Mouse (Mus musculus) intestine, embryonic 16.5 days (tissue): Measurements from ENCODE around the gene Zfp692. TPM values are rescaled to one million over a fixed set of nuclear protein-coding genes. Genes with fewer than 3 reads are reported as not detected.

Experiments used
- ATAC-seq: fragments of 200-750 bp; cut with Nextera tagmentation; 2 replicates; pipeline ENCODE4 v1.8.0; 2017; ENCODE audit warnings: moderate TSS enrichment, moderate library complexity
- H3K27ac ChIP-seq: fragments of 300-500 bp; sonication (generic); 2 replicates; pipeline ENCODE4 v1.5.1; 2014; ENCODE audit warnings: mild to moderate bottlenecking, low read length
- H3K27me3 ChIP-seq: fragments of 300-500 bp; sonication (generic); replicated peaks from 2 replicates; pipeline ENCODE4 v1.6.1; 2014; ENCODE audit warnings: low read length, control low read depth, mixed read lengths; ENCODE audit not compliant: control insufficient read depth, insufficient read depth
- H3K36me3 ChIP-seq: fragments of 300-500 bp; sonication (generic); 2 replicates; pipeline ENCODE4 v1.6.1; 2014; ENCODE audit warnings: low read length, control low read depth; ENCODE audit not compliant: control insufficient read depth, insufficient read depth
- H3K4me1 ChIP-seq: fragments of 300-500 bp; sonication (generic); 2 replicates; pipeline ENCODE4 v1.6.1; 2014; ENCODE audit warnings: low read length, control low read depth, mixed read lengths; ENCODE audit not compliant: control insufficient read depth, insufficient read depth
- H3K4me2 ChIP-seq: fragments of 300-500 bp; sonication (generic); 2 replicates; pipeline ENCODE4 v1.6.1; 2014; ENCODE audit warnings: low read depth, low read length, control low read depth
- H3K4me3 ChIP-seq: fragments of 300-500 bp; sonication (generic); 2 replicates; pipeline ENCODE4 v1.5.1; 2014; ENCODE audit warnings: mild to moderate bottlenecking, low read length
- H3K9ac ChIP-seq: fragments of 300-500 bp; sonication (generic); 2 replicates; pipeline ENCODE4 v1.6.1; 2014; ENCODE audit warnings: low read depth, low read length
- H3K9me3 ChIP-seq: fragments of 300-500 bp; sonication (generic); 2 replicates; pipeline ENCODE4 v1.6.1; 2016; ENCODE audit warnings: low read length, control low read depth; ENCODE audit not compliant: control insufficient read depth
- WGBS: fragments of 180-500 bp; shearing (Covaris S2); extraction: QIAGEN DNeasy Blood & Tissue Kit; methylation state at CpG from one replicate; pipeline ENCODE4 v1.1.7; 2014; 5-methylcytosine and 5-hydroxymethylcytosine counted together
- polyA plus RNA-seq: library from polyadenylated mRNA; unstranded; fragments of >200 nt; fragmentation: Nextera tagmentation; extraction: Ambion mirVana; gene quantifications from 2 replicates; pipeline ENCODE4 v1.2.1, GENCODE M21; 2015

Gene Zfp692
- polyA plus RNA-seq, 1 experiment from 2014 or later, result 22.0 TPM

- H3K9ac ChIP-seq, result no peak overlapping the region
- H3K36me3 ChIP-seq, result peaks cover 21% of the 10 kb centered on the region
- ATAC-seq, result no peak
- WGBS, result 72% methylated on average over 3 of the region's 3 CpGs
- H3K9me3 ChIP-seq, result no peaks in the 10 kb centered on the region
- H3K4me3 ChIP-seq, result no peak overlapping the region
- peaks cover 16% of the 10 kb centered on the region for H3K4me1 ChIP-seq
- H3K27me3 ChIP-seq, result no peaks in the 10 kb centered on the region
- no peak overlapping the region for H3K4me2 ChIP-seq
- H3K27ac ChIP-seq, result no peak overlapping the region
Observed at GRCm38 (mm10) chr11:58334746-58335145, 27.9 kb downstream of the Zfp692 start.

- Histone ChIP-seq H3K27me3 (no peaks in the 10 kb centered on the region), H3K9me3 (no peaks in the 10 kb centered on the region), H3K4me3 (no peak overlapping the region), H3K4me2 (no peak overlapping the region), H3K4me1 (no peaks in the 10 kb centered on the region), H3K36me3 (peaks cover 10% of the 10 kb centered on the region), H3K27ac (no peak overlapping the region), H3K9ac (no peak overlapping the region)
- ATAC-seq, result no peak
- 79% methylated on average over 4 of the region's 4 CpGs for WGBS
Observed at GRCm38 (mm10) chr11:58346745-58347144, 39.9 kb downstream of the Zfp692 start.

- Histone ChIP-seq H3K4me1 (no peaks in the 10 kb centered on the region; the same call in 1 of the 2 replicates), H3K4me3 (no peak overlapping the region), H3K9ac (no peak overlapping the region), H3K27me3 (no peaks in the 10 kb centered on the region), H3K9me3 (no peaks in the 10 kb centered on the region), H3K36me3 (peaks cover 4% of the 10 kb centered on the region), H3K27ac (no peak overlapping the region), H3K4me2 (no peak overlapping the region)
- WGBS, result 84% methylated on average over 4 of the region's 4 CpGs
- ATAC-seq, result no peak
Observed at GRCm38 (mm10) chr11:58350628-58351027, 43.8 kb downstream of the Zfp692 start.

GRCm38 (mm10) chr11:58351179-58351578, 44.3 kb downstream of the Zfp692 start:
- WGBS, result 71% methylated on average over 5 of the region's 5 CpGs
- Histone ChIP-seq H3K36me3 (no peaks in the 10 kb centered on the region), H3K27ac (no peak overlapping the region), H3K4me3 (no peak overlapping the region), H3K27me3 (no peaks in the 10 kb centered on the region), H3K4me1 (no peaks in the 10 kb centered on the region; the same call in 1 of the 2 replicates), H3K4me2 (no peak overlapping the region), H3K9me3 (no peaks in the 10 kb centered on the region), H3K9ac (no peak overlapping the region)
- no peak for ATAC-seq

GRCm38 (mm10) chr11:58352681-58353548, 46.0 kb downstream of the Zfp692 start:
- Histone ChIP-seq H3K27ac (peak overlapping the region; percentile 54), H3K4me2 (no peak overlapping the region), H3K36me3 (no peaks in the 10 kb centered on the region), H3K27me3 (no peaks in the 10 kb centered on the region), H3K9ac (no peak overlapping the region), H3K4me3 (no peak overlapping the region), H3K9me3 (no peaks in the 10 kb centered on the region), H3K4me1 (peaks cover 5% of the 10 kb centered on the region; the same call in 1 of the 2 replicates)
- ATAC-seq, result peak; percentile 96
- WGBS, result 36% methylated on average over 7 of the region's 7 CpGs

GRCm38 (mm10) chr11:58353709-58354108, 46.8 kb downstream of the Zfp692 start:
- Histone ChIP-seq H3K4me1 (peaks cover 9% of the 10 kb centered on the region; the same call in 1 of the 2 replicates), H3K4me3 (no peak overlapping the region), H3K9me3 (no peaks in the 10 kb centered on the region), H3K4me2 (no peak overlapping the region), H3K27ac (no peak overlapping the region; the same call in 1 of the 2 replicates), H3K9ac (no peak overlapping the region), H3K27me3 (no peaks in the 10 kb centered on the region), H3K36me3 (no peaks in the 10 kb centered on the region)
- ATAC-seq, result no peak
- WGBS, result 62% methylated on average over 3 of the region's 3 CpGs

GRCm38 (mm10) chr11:58354476-58354875, 47.6 kb downstream of the Zfp692 start:
- Histone ChIP-seq H3K27ac (no peak overlapping the region), H3K9ac (no peak overlapping the region), H3K4me2 (no peak overlapping the region), H3K9me3 (no peaks in the 10 kb centered on the region), H3K4me1 (peaks cover 11% of the 10 kb centered on the region; the same call in 1 of the 2 replicates), H3K36me3 (no peaks in the 10 kb centered on the region), H3K4me3 (no peak overlapping the region), H3K27me3 (no peaks in the 10 kb centered on the region)
- no peak for ATAC-seq
- WGBS, result 47% methylated on average over 10 of the region's 10 CpGs

GRCm38 (mm10) chr11:58354927-58355326, 48.1 kb downstream of the Zfp692 start:
- ATAC-seq, result no peak
- H3K27me3 ChIP-seq, result no peaks in the 10 kb centered on the region
- no peak overlapping the region for H3K9ac ChIP-seq
- no peak overlapping the region for H3K4me3 ChIP-seq
- no peaks in the 10 kb centered on the region for H3K9me3 ChIP-seq
- H3K4me2 ChIP-seq, result no peak overlapping the region
- H3K36me3 ChIP-seq, result no peaks in the 10 kb centered on the region
- peaks cover 11% of the 10 kb centered on the region; the same call in 1 of the 2 replicates for H3K4me1 ChIP-seq
- H3K27ac ChIP-seq, result no peak overlapping the region
- WGBS, result 58% methylated on average over 3 of the region's 3 CpGs

- WGBS, result 83% methylated on average over 3 of the region's 3 CpGs
- Histone ChIP-seq H3K4me1 (peaks cover 17% of the 10 kb centered on the region), H3K9me3 (no peaks in the 10 kb centered on the region), H3K4me3 (no peak overlapping the region), H3K27me3 (no peaks in the 10 kb centered on the region), H3K36me3 (no peaks in the 10 kb centered on the region), H3K27ac (no peak overlapping the region), H3K9ac (no peak overlapping the region), H3K4me2 (no peak overlapping the region)
- no peak for ATAC-seq
Observed at GRCm38 (mm10) chr11:58357042-58357441, 50.2 kb downstream of the Zfp692 start.
